Mouse (Mus musculus) testis, postnatal 10 days (tissue): ENCODE results near the gene Aqp9.

Experiments
- DNase-seq: peaks from one replicate; pipeline ENCODE4 v3.0.0; 2021; ENCODE audit warnings: low spot score

Aqp9 gene

DNA sequence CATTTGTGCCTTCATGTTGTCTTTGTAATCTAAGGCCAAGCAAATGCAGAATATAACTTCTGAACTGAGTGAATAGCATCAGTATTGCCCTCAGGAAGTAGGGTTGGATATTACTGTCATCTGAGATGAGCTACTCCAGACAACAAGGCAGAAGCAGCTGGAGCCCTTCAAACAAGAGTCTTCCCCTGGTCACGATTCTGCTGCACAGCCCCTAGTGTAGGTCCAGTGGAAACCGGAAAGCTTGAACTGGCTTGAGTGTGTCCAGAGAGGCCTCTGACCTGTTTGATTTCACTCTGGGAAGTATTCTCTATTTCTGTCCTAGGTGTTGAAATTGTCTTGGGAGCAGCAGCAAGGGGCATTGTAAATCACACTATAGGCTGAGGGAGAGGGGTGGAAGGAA, 29.5 kb downstream of the Aqp9 start:
- no peak for DNase-seq

DNA sequence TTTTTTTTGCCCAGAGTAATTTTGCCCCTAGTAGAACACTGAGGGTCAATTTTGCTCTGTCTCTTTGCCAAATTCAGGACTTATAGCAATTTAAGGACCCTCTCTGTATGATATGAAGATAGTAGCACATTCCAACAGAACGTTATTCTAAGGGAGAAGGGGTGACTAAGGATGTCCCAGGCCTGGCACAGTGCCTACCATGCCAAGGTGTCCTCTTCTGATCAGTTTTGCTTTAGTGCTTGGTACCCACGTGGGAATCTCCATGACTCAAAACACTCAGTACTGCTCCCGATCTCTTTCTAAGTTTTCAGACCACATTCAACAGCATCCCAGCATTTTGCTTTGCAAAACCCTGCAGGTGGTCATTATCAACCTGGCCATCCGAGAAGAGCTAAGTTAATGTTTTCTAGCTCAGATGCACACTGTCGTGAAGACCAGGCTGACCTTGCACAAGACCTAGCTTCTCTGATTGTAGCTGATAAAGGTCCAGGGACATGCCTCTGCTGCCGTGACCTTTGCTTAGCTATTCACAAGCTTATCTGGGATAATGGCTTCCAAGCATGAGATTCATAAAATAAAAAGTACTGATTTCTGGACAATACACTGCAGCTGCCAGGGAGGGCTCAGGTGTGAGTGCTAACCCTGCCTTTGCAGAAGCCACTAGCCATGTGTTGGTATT, 31.1 kb downstream of the Aqp9 start:
- no peak for DNase-seq

DNA sequence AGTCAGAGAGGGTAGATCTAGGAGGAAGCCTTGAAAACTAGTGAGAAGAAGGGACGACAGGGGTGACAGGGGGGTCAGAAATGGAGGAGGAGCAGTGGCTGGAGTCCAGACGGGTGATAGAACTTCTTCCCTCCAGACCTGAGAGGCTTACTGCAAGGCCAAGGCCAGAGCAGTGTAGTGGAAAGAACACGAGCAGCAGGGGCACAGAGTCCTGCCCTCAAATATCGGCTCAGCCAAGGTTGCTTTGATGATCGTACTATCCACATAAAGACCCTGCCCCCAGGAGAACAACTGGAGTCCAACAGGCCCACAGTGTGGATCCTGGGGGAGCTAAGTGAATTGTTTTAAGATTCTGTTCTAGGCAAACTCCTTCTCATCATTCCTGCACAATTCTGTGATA, 33.4 kb downstream of the Aqp9 start:
- DNase-seq, result no peak

DNA sequence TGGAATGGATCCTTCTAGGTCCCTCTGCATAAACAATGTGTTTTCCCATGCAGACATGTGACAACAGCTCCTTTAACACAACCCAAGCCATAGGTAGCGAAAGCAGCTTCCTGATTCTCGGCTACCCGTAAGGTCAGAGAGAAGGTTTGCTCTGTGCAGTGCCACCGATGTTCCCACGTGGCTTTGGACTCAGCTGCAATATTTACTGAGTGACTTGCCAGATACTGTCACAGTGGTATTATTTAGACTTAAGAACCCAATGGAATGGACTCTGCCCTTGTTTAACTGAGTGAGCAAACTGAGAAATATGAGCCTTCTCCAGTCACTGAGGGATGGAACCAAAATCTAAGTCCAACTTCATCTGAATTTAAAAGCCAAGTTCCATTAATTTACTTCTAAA, 35.3 kb downstream of the Aqp9 start:
- no peak for DNase-seq

DNA sequence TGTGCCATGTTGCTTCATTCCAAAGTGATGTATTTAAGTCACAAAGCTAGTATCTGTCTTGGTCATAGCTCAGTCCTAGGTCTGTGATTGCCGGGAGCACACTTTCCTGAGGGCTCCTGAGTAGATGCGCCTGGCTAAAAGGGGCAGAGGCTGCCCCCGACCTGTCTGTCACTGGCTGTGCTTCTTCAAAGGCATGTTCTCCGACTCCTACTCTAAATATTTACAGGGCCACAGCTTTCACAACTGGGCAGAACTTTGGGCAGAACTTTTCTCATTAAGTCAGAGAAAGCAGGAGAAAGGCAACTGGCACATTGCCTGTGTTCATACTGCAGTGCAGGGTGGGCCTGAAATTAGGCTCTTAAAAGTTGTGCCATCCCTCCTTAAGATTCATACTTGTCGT, 36.7 kb downstream of the Aqp9 start:
- DNase-seq, result no peak

DNA sequence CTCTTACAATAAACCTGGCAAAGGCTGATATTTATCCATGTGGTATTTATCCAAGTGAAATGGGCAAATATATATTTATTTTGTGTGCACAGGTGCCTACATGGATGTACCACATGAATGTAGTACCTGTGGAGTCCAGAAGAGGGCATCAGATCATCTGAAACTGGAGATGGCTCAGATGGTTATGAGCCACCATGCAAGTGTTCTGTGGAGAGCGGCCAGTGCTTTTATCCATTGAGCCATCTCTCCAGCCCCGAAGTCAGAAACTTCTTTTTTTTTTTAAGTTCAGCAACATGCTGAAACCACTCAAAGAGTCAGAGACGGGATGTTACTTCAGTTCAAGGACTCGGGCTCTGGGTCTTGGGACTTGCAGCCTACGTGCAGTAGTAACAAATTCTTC, 39.6 kb downstream of the Aqp9 start:
- DNase-seq, result peak; percentile 78

DNA sequence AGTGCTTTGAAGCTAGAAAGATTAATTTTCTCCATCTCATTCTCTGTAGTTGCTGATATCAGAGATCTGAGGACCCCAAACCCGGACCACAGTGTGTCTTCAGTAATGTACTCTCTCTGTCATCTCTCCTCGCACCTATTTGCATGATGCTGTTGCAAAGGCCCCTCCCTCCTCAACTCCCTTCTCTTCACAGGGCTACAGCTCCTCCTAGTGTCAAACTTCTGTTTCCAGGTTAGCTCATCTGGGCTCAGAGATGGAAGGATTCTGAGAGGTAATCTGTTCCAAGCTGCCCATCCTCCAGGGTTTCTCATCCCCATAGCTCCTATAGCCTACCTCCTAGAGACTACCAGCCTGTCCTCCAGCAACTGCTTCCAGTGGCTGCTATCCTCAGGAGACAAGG, 42.3 kb downstream of the Aqp9 start:
- no peak for DNase-seq

DNA sequence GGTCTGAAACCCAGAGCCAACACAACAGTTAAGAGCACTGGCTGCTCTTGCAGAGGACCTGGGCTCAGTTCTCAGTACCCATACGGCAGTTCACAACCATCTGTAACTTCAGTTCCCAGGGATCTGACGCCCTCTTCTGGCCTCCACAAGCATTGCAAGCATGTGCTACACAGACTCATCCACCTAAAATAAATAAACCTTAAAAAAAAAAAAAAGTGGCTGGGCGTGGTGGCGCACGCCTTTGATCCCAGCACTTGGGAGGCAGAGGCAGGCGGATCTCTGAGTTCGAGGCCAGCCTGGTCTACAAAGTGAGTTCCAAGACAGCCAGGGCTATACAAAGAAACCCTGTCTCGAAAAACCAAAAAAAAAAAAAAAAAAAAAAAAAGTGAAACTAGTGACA, 45.4 kb downstream of the Aqp9 start:
- DNase-seq, result peak; percentile 45

DNA sequence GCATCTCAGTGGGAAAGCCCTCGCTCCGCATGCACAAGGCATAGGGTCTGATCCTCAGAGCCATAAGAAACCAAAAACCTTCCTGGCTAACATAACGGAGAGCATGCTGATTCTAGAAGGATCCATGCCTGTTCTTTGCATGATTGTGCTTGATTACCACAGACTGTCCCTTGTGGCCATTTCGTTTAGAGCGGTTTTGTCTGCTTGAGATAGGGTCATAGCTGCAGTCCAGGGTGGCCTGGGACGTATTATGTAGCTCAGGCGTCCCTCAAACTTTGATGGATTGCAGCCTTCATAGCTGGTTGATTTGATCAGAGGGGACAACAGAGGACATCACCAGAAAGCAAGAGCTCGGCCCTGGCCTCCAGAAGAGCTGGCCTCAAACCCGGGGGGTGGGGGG, 47.6 kb downstream of the Aqp9 start:
- DNase-seq, result peak; percentile 36

DNA sequence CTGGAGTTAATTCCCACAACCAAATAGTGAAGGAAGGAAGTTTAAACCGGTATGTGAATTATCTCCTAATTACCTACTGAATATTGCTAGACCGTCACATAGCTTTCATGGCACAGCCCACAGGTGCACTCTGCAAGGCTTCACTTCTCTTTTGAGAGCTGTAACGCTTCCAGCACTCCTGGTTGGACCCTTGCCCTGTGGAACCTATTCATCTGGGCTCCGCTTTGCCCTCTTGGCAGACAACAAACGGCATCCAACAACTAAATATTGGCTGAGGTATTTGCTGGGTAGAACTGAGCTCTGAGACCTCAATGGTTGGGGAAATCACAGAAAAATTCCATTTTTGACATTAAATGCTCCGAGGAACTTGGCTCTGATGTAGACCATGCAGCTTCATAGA, 55.3 kb downstream of the Aqp9 start:
- DNase-seq, result peak; percentile 14

DNA sequence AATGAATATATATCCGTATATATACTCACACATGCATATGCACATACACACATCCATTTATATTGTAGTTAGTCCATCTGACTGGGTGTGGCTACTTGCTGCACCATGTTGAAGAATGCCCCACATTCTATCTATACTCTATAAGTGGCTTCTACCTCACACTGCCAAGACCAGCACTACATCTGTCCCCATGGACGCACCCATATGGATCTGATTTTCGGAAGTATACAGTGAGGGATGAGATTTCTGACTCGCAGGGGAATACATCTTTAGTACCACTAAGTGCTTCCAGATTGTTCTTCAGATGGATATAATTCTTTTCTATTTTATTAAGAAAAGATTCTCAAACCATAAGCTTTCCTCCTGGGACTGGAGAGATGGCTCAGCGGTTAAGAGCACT, 65.0 kb downstream of the Aqp9 start:
- DNase-seq, result no peak

DNA sequence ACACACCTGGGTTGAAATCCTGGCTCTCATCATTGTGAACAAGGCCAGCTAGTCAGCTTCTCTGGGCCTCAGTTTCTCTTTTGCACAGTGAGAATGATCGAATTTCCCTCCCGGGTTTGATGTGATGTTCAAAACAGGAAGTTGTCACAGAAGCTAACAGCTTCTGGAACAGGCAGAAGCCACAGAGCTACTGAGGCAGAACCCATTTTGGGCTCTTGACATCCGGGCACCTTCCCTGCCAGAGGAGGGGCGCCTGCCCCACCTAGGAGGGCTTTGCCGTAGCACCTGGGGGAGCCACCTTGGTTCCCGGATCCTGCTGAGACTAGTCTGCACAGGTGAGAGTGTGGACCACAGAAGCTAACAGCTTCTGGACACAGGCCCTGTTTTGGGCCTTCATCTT, 74.4 kb downstream of the Aqp9 start:
- no peak for DNase-seq

DNA sequence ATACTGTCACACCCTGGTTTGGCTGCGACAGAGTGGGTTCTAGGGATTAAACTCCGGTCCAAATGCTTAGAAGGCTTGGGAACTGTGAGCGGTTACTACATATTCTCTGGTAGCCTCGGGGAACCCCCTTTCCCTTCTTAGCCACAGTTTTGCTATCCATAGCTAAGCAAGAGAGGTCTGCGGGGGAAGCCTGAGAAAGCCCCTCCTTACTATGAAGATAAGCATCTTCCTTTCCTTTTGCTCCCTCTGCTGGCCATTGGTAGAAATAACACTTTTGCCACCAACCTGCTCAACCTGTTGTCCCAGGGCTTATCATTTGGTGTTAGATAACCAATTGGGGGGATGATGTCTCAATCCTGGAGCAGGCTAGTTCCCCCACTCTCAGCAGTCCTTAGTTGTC, 76.4 kb downstream of the Aqp9 start:
- DNase-seq, result no peak

DNA sequence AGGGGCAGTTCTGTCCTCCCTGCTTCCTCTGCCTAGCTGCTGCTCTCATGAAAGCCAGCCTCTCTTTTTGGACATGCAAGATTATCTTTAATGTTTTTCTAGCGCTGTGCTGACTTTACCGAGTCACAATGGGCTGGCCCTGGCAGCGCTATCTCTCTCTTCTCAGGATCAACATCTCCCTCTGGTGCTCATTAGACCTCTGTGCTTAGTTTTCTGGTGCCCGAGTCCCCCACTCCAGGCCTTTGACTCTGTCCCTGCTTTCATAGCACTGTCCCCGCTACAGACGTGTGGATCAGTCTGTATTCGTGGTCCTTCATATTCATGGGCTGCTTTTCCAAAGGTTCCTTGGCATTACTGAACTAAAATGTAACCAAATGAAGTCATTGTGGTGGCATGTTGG, 89.3 kb downstream of the Aqp9 start:
- DNase-seq, result no peak

DNA sequence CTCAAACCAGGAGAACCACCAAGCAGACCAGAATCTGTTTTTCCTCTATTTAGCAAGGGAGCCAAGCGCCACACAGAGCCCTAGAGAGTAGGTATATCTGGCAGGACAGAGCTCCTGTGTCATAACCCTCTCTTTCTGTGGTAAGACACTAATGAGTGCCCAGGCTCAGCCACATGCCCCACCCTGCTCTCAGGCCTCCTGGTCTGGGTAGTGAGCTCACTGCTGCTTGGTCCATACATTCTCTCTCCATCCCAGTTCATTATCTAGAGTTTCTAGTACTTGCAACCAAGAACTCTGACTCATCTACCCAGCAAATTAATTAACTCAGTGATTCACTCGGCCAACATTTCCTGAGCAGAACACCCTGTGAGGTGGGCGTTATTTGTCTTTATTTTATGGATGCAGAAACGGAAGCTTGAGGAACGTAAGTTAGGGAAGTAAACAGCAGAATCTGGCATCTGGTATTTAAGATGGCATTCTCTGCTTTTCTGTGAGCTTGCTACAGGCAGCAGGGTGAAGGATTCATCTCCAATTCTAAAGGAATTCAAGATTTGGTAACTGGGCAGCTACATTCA, 91.1 kb downstream of the Aqp9 start:
- no peak for DNase-seq

DNA sequence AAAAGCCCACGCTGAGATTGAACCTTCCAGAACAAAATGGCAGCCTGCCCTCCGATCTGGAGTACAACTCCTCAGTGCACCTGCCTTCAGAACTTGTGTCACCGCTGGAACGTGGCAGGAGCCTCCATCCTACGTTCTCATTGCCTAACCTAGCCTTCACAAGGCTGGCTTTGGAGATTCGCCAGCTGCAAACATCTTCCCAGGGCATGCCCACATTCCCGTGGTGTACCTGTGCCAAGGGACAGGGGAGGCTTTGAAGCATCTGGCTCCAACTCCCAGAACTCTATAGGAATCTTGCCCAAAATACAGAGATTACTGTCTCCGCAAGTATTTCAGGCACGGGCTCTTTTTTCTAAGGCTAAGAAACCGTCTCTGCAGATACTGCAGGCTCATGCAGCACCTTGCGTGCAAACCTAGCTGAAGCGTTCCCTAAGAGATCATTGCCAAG, 92.3 kb downstream of the Aqp9 start:
- no peak for DNase-seq

DNA sequence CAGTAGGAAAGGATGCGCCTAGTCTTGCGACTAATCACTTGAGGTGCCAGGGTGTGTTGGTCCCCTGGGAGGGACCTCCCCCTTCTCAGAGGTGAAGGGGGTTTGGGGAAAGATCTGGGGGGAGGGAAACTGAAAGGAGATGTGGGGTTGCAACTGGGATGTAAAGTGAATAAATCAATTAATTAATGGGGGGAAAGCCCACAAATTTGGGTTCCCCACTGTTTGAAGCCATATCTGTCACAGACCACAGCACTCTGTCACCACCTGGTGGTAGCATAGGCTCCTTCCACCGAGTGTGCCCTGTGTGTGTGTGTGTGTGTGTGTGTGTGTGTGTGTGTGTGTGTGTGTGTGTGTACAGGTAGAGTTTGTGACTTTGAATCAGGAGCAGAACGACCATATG, 94.7 kb downstream of the Aqp9 start:
- DNase-seq, result peak; percentile 68

DNA sequence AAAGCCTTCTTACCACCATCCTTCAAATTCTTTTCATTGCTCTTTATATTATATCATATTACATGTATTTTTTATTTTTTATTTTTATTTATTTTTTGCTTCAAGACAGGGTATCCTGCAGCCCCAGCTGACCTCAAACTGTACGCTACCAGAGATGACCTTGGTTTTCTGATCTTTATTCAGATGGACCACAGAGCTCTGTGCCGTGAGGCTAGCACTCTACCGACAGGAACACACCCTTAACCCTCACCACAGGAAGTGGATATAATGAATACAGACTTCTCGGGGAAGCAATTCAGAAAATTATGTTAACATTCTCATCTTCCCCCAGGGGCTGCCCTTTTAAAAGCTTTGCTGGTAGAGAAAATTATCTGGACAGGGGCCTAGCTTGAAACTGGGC, 95.4 kb downstream of the Aqp9 start:
- DNase-seq, result no peak

DNA sequence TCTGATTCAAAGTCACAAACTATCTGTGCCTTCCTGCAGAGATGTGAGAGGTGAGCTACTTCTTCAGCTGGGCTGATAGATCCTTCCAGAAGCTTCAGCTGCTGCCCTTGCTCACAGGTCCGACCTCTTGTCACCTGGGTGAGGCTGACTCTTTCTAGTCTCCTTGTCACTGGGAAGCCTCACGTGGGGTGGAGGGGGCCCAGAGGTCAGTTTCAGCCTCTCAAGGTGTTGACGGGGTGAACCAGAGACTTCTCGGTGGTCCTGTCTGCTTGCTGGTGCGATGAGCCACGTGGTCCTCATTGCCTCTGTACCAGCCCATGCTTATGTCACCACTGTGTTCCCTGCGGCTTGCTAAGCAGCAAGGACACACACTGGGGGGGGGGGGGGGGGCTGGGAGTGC, 96.0 kb downstream of the Aqp9 start:
- DNase-seq, result no peak

DNA sequence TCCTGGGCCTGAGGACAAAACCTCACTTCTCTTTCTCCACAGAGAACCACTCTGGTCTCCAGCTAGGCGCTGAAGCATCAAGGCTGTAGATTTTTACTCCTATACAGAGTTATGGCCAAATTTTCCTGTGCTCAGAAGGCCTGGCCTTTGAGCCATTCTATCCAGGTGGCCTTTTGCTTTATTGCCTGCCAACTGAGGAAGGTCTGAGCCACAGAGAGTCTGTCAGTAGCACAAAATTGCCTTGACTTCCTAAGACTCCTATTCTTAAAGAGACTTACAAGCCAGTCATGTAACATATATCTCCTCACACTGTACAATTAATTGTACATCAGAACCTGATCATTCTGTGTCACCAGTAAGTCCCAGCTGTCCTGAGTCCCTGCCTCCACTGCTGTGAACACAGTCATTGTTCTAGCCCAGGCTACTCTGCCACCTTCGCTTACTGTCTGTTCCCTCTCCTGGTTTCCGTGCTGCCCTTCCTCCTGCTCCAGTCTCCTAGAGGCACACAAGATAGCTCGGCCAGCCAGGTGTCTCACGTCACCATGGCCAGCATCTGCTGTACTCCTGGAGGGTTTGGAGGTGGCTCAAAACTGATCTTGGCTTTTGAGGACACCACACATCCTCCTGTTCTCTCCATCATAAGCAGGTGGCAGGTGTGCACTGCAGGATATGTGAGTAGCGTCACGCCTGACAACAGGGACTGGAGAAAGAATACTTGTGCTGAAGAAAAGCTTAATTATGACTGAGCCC, 96.7 kb downstream of the Aqp9 start:
- no peak for DNase-seq

DNA sequence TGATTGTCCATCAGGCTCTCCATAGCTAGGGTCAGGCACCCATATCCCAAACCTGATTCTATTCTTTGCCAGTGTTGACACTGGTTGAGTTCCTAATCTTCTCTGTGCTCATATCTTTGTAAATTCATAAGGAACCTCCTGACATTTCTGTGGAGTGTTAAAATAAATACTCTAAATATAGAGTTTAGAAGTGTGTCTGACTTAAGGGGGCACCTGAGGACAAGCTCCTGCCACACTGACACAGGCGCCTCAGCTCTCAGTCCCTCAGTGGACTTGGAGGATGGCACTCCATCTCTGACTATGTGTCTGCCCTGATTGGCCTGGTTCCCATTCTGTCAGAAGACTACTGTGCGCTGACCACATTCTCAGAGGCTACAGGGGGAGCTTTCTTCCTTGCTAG, 97.9 kb downstream of the Aqp9 start:
- DNase-seq, result no peak

DNA sequence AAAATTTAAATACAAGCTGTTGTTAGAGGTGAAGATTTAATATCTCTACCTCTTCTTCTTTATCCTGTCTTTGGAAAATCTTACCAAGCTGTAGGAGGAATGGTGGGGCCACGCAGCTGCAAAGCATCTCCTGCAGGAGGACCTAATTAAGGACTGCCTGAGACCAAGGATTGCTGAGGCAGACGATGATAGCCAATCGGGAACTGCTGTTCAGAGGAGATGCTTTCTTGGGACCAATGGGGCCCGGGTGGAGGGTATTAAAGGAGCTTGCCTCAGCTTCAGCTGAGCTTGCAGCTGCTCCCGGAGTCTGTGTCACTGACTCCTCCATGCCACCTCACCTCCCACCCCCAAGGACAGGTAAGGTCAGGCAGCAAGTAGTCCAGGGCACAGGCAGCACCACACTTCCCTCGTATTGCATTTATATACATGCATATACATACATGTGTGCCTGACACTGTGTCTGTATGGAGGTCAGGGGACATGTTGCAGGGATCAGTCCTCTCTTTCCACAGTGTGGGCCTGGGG, 99.6 kb downstream of the Aqp9 start:
- no peak for DNase-seq

DNA sequence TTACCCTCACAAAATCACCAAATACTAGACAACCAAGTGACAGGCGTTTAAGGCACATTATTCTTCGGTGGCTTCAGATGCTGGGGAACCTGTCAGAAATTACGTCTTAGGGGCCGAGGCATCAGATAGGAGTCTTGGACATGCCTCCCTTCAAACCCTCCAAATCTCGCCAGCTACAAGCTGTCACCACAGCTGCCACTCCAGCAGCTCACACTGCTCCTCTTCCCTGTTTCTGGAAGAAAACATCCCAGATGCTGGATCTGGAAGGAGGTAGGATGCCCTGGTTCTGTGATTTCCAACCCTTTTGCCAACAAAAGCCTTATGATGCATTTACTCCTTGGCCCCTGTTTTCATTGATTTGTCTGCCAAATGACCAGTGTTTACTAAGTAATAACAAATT, 101.3 kb downstream of the Aqp9 start:
- no peak for DNase-seq
